Mouse (Mus musculus) layer of hippocampus, adult 11-12 months (tissue): ENCODE measurements at regions not wholly inside any gene's neighbourhood (a gene's known extent, or its start where the extent isn't known, plus 50 kb on each side); places are given as distances from the start of the nearest gene placed in this dataset.

ENCODE experiments used
- DNase-seq: peaks from one replicate; pipeline ENCODE4 v3.0.0; 2022; ENCODE audit warnings: low spot score

- DNase-seq = no peak
Measured at GRCm38 (mm10) chr1:152313480-152313879, 73.0 kb downstream of the Tsen15 start.

DNA sequence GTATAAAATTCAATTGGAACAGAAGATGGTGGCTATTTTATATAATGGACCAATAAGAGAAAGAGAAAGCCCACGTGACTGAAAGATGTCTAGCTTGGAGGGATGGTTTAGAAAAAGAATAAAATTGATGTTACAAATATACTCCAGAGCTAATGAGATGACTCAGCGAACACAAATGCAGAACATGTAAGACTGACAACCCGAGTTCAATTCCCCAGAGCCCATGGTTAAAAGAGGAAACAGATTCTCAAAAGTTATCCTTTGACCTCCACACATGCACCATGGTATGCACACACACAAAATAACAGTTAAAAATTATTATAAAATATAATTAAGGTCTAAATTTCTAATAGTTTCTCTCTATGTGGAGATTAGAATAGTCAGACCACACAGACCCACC lies 81.0 kb downstream of the Tsen15 start:
- DNase-seq = no peak

- peak; percentile 9 for DNase-seq
Measured at GRCm38 (mm10) chr1:152304487-152305130, 81.9 kb downstream of the Tsen15 start.

GRCm38 (mm10) chr1:152301355-152301754 lies 85.1 kb downstream of the Tsen15 start:
- peak; percentile 7 for DNase-seq

DNA sequence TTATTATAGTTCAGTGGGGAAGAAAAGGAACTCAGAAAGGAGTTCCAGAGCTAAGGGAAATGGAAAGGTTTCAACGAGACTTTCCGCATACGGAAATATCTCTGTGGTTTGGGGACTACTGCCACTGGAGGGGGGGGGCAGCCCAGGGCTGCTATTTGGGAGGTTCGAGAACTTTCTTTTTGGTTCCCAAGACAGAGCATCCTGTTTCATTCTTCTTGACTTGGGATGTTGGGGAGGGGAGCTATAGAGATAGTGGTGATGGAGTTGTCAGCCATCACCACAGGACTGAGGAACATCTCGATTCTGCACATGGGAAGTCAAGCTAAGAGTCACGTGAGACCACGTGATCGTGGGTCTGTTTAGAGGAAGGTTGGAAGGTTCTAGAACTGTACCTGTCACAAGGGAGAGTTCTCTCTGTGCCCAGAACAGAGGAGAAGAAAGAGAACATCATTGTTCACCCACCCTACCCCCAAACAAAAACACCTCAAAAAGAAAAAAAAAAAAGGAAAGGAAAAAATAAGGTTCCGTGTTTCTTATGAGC lies 94.2 kb downstream of the Tsen15 start:
- no peak for DNase-seq

DNA sequence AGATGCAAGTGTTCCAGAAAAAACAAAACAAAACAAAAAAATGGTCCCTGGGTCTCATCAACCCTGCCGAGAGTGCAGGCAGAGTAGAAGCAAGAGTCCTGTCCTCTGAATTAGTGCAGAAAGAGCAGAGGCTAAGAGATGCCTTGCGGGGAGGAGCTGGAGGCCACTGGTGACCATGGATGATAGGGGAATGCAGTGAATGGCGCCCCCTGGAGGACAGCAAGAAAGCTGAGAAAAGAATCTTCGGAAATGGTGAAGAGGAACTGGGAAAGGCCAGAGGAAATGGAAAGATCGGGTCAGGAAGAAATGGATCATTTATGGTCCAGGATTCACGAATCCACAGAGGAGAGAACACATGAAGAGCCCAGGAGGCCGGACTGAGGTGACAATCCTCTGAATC lies 95.7 kb downstream of the Tsen15 start:
- DNase-seq = peak; percentile 66

DNA sequence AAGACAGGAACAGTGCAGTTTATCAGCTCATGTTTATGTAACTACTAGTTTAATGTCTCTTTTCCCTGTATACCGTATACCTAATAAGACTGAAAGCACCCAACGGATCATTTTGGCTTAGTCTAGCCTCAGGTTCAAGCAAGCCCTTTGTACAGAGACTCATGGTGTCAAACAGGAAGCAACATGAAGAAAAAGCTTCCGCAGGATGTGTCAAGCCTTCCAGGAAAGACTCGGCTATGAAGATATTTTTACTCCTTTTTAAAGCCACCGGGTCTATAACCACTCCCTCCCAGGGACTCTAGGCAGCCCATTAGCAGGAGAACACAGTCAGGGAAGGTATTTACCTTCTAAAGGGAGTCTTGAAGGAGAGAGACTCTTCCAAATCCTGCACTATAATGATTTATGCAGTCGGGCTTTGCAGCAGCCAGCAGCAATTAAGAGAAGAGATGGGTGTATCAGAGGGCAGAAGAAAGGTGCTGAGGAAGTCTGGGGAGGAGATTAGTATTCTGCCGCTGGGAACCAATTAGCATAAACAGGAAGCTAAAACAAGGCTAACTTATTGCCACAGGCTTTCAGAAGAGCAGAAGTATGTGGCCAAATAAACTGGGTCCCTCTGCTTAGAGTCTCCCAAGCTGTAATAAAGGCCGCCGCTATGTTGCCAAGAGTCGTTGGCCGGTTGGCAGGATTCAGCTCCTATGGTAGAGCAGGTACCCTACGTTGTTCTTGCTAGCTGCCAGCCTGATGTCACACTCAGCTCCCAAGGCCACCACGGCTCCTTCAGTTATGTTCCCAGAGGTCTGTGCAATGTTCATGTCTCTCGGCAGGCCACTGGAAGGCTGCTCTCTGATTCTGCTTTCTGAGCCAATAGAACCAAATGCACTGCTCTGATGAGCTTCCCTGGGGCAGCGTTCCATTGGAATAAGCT lies 98.7 kb downstream of the Tsen15 start:
- DNase-seq = no peak

DNA sequence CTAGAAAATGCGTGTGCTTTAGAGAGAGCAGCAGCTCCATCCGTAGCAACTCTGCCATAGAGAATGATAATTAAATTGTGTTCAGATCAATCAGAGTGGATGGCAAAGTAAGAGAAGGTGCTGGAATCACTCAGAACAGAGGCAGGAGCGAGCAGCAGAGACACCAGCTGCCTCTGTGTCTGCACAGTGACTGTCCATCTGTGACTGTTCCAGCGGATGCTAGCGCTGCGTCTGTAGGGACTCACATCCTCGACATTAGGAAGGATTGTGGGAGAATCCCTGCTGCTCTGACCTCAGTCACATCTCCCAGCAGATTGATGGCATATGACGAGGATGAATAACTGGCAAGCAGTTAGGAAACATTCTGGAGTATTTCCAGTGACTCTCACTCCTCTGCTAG lies 99.8 kb downstream of the Tsen15 start:
- no peak for DNase-seq

- DNase-seq = no peak
Measured at GRCm38 (mm10) chr1:152282106-152282505, 104.4 kb downstream of the Tsen15 start.

GRCm38 (mm10) chr1:152281201-152281600 lies 105.3 kb downstream of the Tsen15 start:
- DNase-seq = no peak

DNA sequence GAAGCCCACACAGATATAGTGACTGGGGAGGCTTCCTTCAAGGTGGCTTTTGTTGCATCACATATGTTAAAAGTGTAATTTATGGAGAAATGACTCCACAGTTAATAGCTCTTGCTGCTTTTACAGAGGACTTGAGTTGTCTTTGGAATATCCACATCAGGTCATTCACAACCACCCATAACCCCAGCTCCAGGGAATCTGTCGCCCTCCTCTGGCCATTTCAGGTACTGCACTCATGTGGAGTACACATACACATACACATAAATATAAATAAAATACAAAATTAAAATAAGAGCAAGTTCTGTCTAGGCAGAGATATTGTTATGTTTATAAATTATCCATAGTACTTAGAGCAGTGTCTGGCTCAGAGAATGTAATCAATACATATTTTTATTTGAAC lies 106.5 kb downstream of the Tsen15 start:
- DNase-seq = no peak

GRCm38 (mm10) chr1:152275011-152275410 lies 111.5 kb downstream of the Tsen15 start:
- no peak for DNase-seq

DNA sequence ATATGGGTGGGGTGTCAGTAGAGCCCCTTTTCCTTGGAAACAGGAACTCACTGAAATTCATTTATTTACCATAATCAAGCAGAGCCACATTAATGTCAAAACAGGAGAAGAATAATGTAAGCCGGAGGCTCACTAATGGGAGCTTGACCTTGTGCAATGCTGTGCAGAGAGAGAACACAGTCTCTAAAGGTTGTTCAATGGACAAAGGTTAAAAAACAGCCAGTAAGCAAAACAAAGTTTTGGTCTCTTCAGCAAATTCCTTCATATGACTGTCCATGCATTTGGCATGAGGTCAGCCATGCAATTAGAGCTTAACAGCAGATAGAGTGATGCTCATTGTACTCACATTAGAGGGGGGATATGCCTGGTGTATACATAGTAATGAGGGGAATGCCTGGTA lies 113.1 kb downstream of the Tsen15 start:
- no peak for DNase-seq

DNA sequence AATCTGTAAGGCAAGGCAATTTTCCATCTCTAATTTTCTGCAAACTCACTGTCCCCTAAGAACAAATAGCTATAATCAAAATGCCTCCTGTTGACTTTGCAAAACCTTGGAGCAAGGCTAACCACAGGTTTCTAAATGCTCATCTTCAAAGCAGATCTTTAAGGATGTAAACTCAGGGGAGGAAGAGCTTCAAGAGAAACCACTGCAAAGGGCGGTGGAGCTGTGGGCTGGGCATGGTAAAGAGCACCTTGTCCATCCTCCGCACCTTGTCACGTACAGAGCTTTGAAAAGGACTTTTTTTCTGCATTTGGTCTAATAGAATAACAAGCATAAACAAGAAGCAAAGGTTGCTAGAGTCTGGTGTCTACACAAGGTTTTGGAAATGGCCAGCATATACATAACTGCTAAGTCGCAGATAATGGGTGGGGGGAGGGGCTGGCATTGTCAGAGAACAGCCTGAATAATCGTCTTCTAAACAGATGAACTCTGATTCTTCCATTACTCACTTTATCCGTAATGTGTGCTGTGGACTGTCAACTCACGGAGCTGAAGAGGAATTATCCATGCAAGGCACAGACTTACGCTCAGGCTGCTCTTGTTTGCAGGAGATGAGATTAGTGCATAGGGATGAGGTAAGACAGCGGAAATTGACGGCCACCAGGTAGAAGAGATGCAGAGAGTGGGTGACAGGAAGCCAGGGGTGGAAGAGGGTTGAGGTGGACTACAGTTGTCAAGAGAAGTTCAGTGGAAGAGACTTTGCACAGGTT lies 116.4 kb downstream of the Tsen15 start:
- no peak for DNase-seq

DNA sequence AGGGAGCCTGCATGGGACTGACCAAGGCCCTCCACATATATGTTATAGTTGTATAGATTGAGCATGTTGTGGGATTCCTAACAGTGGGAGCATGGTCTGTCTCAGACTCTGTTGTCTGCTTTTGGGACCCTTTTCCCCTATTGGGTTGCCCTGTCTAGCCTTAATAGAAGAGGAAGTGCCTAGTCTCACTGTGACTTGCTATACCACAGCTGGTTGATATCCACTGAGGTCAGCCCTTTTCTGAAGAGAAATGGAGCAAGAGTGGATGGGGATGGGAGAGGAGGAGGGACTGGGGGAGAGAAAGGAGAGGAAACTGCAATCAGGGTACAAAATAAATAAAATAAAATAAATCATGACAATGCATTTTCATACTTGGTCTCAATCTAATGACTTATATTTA lies 120.1 kb downstream of the Tsen15 start:
- DNase-seq = no peak

DNA sequence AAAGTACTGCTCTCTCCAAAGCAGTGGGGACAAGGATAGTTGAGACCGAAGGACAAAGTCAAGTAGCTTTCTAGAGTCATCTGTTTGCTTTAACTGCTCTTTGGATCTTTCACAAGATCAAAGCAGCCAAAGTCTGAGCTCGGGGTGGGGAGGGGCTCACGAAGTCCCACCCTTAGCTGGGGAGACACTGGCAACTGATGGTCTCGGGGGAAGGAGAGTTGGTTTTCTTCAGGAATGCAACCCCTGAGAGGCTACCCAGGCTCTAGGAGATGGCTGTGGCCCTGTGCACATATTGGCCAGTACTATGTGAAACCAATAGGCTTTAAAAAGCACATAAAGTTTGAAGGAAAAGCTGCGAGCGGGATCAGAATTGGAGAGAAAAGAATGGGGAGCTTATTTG lies 121.5 kb downstream of the Tsen15 start:
- no peak for DNase-seq

DNA sequence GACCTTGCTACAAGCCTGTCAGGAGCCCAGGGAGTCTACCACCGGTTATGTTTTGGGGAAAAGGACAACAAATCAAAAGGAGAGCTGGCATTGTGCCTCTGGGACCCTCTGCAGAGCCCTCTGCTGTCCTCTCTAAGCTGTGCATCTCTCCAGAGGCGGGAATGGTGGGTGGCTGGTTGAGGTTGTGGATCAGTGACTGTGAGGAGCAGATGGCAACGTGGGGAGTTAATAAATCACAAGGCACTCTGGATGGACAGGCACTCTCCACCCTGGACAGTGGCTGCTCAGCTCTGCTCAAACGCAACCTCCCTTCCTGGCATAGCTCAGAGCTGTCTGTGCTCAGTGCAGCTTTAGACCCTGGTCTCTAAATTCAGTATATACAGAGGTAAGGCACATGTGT lies 125.0 kb downstream of the Tsen15 start:
- no peak for DNase-seq

DNA sequence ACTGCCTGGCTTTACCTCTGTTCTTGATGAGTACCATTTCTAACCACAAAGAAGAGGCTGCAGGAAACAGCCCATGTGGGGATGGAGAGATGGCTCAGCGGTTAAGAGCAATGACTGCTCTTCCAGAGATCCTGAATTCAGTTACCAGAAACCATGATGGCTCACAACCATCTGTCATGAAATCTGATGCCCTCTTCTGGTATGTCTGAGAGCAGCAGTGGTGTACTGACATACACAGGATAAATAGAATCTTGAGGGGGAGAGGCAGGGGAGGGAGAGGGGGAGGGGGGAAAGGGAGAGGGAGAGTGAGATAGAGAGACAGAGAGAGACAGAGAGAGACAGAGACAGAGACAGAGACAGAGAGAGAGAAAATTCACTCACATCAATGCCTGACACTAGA lies 125.5 kb downstream of the Tsen15 start:
- DNase-seq = no peak

- no peak for DNase-seq
Measured at GRCm38 (mm10) chr1:152258258-152258657, 128.2 kb downstream of the Tsen15 start.

DNA sequence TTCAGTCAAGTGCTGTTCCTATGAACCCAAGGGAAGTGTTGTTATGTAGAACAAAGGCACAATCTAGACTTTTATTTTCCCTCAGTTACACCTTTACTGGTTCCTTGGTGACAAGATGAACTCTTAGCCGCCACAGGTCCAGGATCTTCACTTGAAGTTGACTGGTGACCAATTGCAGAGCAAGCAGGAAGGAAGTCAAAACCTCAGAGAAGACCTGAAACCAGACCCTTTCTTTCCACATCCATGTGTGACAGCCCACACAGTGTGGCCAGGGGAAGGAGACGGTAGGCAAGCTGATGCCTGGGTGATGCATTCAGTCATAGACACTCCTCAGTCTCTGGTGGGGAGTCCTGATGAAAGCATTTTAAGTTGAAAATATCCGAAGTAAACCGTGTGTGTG lies 132.6 kb downstream of the Tsen15 start:
- no peak for DNase-seq

GRCm38 (mm10) chr1:152253486-152253885 lies 133.0 kb downstream of the Tsen15 start:
- no peak for DNase-seq

GRCm38 (mm10) chr1:152252658-152253267 lies 133.7 kb downstream of the Tsen15 start:
- DNase-seq = no peak
